Mouse (Mus musculus) right cerebral cortex, postnatal 14 days (tissue): ENCODE measurements around the gene Mipep.

Experiments
- DNase-seq: peaks from one replicate; pipeline ENCODE4 v3.0.0; 2022

The Mipep gene

GRCm38 (mm10) chr14:60784427-60785315, at the start of gene Mipep:
TSS of gene Mipep (plus strand) at chr14:60784573.
- peak; percentile 80 for DNase-seq

- DNase-seq, result no peak
Observed at GRCm38 (mm10) chr14:60735206-60735605, 49.2 kb upstream of the Mipep start.

- DNase-seq, result no peak
Observed at GRCm38 (mm10) chr14:60735848-60736547, 48.4 kb upstream of the Mipep start.

GRCm38 (mm10) chr14:60736591-60737192, 47.7 kb upstream of the Mipep start:
- peak; percentile 23 for DNase-seq

GRCm38 (mm10) chr14:60737202-60737611, 47.2 kb upstream of the Mipep start:
- DNase-seq, result no peak

- DNase-seq, result no peak
Observed at GRCm38 (mm10) chr14:60738434-60738938, 45.9 kb upstream of the Mipep start.

- no peak for DNase-seq
Observed at GRCm38 (mm10) chr14:60739155-60739554, 45.2 kb upstream of the Mipep start.

- DNase-seq, result no peak
Observed at GRCm38 (mm10) chr14:60739616-60740015, 44.8 kb upstream of the Mipep start.

GRCm38 (mm10) chr14:60740507-60740906, 43.9 kb upstream of the Mipep start:
- DNase-seq, result no peak

- no peak for DNase-seq
Observed at GRCm38 (mm10) chr14:60741033-60741432, 43.3 kb upstream of the Mipep start.

GRCm38 (mm10) chr14:60741490-60741981, 42.8 kb upstream of the Mipep start:
- DNase-seq, result peak; percentile 28

GRCm38 (mm10) chr14:60743681-60744080, 40.7 kb upstream of the Mipep start:
- no peak for DNase-seq

GRCm38 (mm10) chr14:60745201-60745600, 39.2 kb upstream of the Mipep start:
- no peak for DNase-seq

GRCm38 (mm10) chr14:60746141-60746540, 38.2 kb upstream of the Mipep start:
- no peak for DNase-seq

GRCm38 (mm10) chr14:60747154-60747870, 37.1 kb upstream of the Mipep start:
- DNase-seq, result no peak

- no peak for DNase-seq
Observed at GRCm38 (mm10) chr14:60749880-60750279, 34.5 kb upstream of the Mipep start.

- no peak for DNase-seq
Observed at GRCm38 (mm10) chr14:60751581-60751980, 32.8 kb upstream of the Mipep start.

- DNase-seq, result no peak
Observed at GRCm38 (mm10) chr14:60752892-60753800, 31.2 kb upstream of the Mipep start.

- DNase-seq, result peak; percentile 27
Observed at GRCm38 (mm10) chr14:60753801-60754126, 30.6 kb upstream of the Mipep start.

- no peak for DNase-seq
Observed at GRCm38 (mm10) chr14:60754656-60755055, 29.7 kb upstream of the Mipep start.

GRCm38 (mm10) chr14:60756271-60756670, 28.1 kb upstream of the Mipep start:
- DNase-seq, result no peak

GRCm38 (mm10) chr14:60757265-60757664, 27.1 kb upstream of the Mipep start:
- DNase-seq, result no peak
